Mouse (Mus musculus): ENCODE results near the gene Pank2. TPM values are rescaled to one million over a fixed set of nuclear protein-coding genes. Genes with fewer than 3 reads are reported as not detected.

Pank2 gene
- polyA plus RNA-seq, 1 experiment from 2014 or later, result 30.5 TPM

- Histone ChIP-seq H3K4me3 (peak overlapping the region; percentile 49), H3K4me2 (peak overlapping the region; percentile 72), H3K27me3 (no peaks in the 10 kb centered on the region), H3K36me3 (no peaks in the 10 kb centered on the region), H3K9ac (peak overlapping the region; percentile 65), H3K27ac (replicated peaks) (no peak overlapping the region), H3K4me1 (replicated peaks) (peaks cover 19% of the 10 kb centered on the region), H3K9me3 (no peaks in the 10 kb centered on the region)
- ATAC-seq (ENCODE audit: low read depth), result peak; percentile 42
- WGBS, result 13% methylated on average over 28 of the region's 28 CpGs
Measured at GRCm38 (mm10) chr2:131234127-131234650, 28.1 kb upstream of the Pank2 start.

GRCm38 (mm10) chr2:131234970-131235635 is 27.2 kb upstream of the Pank2 start:
- no peaks in the 10 kb centered on the region for H3K9me3 ChIP-seq
- WGBS, result 80% methylated on average over 7 of the region's 7 CpGs
- H3K4me3 ChIP-seq, result no peak overlapping the region
- peak overlapping the region; percentile 72 for H3K4me2 ChIP-seq
- peaks cover 19% of the 10 kb centered on the region for H3K4me1 ChIP-seq (replicated peaks)
- no peaks in the 10 kb centered on the region for H3K27me3 ChIP-seq
- no peak overlapping the region for H3K27ac ChIP-seq (replicated peaks)
- peak overlapping the region; percentile 65; the same call in 1 of the 2 replicates for H3K9ac ChIP-seq
- no peak for ATAC-seq (ENCODE audit: low read depth)
- H3K36me3 ChIP-seq, result no peaks in the 10 kb centered on the region

GRCm38 (mm10) chr2:131242180-131242579 is 20.1 kb upstream of the Pank2 start:
- no peak for ATAC-seq (ENCODE audit: low read depth)
- peaks cover 42% of the 10 kb centered on the region for H3K36me3 ChIP-seq
- no peaks in the 10 kb centered on the region for H3K9me3 ChIP-seq
- no peak overlapping the region for H3K4me2 ChIP-seq
- no peaks in the 10 kb centered on the region for H3K4me1 ChIP-seq (replicated peaks)
- H3K27me3 ChIP-seq, result no peaks in the 10 kb centered on the region
- H3K4me3 ChIP-seq, result no peak overlapping the region
- H3K9ac ChIP-seq, result no peak overlapping the region
- H3K27ac ChIP-seq (replicated peaks), result no peak overlapping the region

GRCm38 (mm10) chr2:131242929-131243328 is 19.4 kb upstream of the Pank2 start:
- Histone ChIP-seq H3K4me1 (replicated peaks) (no peaks in the 10 kb centered on the region), H3K27ac (replicated peaks) (no peak overlapping the region), H3K4me2 (no peak overlapping the region), H3K9me3 (no peaks in the 10 kb centered on the region), H3K36me3 (peaks cover 50% of the 10 kb centered on the region), H3K27me3 (no peaks in the 10 kb centered on the region), H3K9ac (no peak overlapping the region), H3K4me3 (no peak overlapping the region)
- no peak for ATAC-seq (ENCODE audit: low read depth)
- 89% methylated on average over 7 of the region's 7 CpGs for WGBS

GRCm38 (mm10) chr2:131253681-131254328 is 8.5 kb upstream of the Pank2 start:
- no peaks in the 10 kb centered on the region for H3K9me3 ChIP-seq
- H3K36me3 ChIP-seq, result no peaks in the 10 kb centered on the region
- no peak overlapping the region; the same call in 1 of the 2 replicates for H3K9ac ChIP-seq
- no peak overlapping the region for H3K4me2 ChIP-seq
- H3K27me3 ChIP-seq, result no peaks in the 10 kb centered on the region
- WGBS, result 19% methylated on average over 7 of the region's 7 CpGs
- ATAC-seq (ENCODE audit: low read depth), result peak; percentile 77; the same call in 1 of the 2 replicates
- no peak overlapping the region for H3K4me3 ChIP-seq
- H3K4me1 ChIP-seq (replicated peaks), result peaks cover 7% of the 10 kb centered on the region; the same call in 1 of the 2 replicates
- no peak overlapping the region for H3K27ac ChIP-seq (replicated peaks)

- WGBS, result 54% methylated on average over 2 of the region's 2 CpGs
- H3K27ac ChIP-seq (replicated peaks), result no peak overlapping the region
- peaks cover 7% of the 10 kb centered on the region; the same call in 1 of the 2 replicates for H3K4me1 ChIP-seq (replicated peaks)
- no peak overlapping the region for H3K9ac ChIP-seq
- no peak overlapping the region for H3K4me2 ChIP-seq
- H3K36me3 ChIP-seq, result no peaks in the 10 kb centered on the region
- no peak for ATAC-seq (ENCODE audit: low read depth)
- no peaks in the 10 kb centered on the region for H3K27me3 ChIP-seq
- H3K9me3 ChIP-seq, result no peaks in the 10 kb centered on the region
- no peak overlapping the region for H3K4me3 ChIP-seq
Measured at GRCm38 (mm10) chr2:131254329-131254713, 8.0 kb upstream of the Pank2 start.

- ATAC-seq (ENCODE audit: low read depth), result no peak
- no peaks in the 10 kb centered on the region for H3K36me3 ChIP-seq
- H3K27me3 ChIP-seq, result no peaks in the 10 kb centered on the region
- H3K9me3 ChIP-seq, result no peaks in the 10 kb centered on the region
- H3K4me1 ChIP-seq (replicated peaks), result peaks cover 10% of the 10 kb centered on the region; the same call in 1 of the 2 replicates
- no peak overlapping the region for H3K4me3 ChIP-seq
- H3K4me2 ChIP-seq, result no peak overlapping the region
- H3K9ac ChIP-seq, result no peak overlapping the region
- no peak overlapping the region for H3K27ac ChIP-seq (replicated peaks)
- 74% methylated on average over 3 of the region's 3 CpGs for WGBS
Measured at GRCm38 (mm10) chr2:131255738-131256137, 6.6 kb upstream of the Pank2 start.

GRCm38 (mm10) chr2:131258693-131259092 is 3.6 kb upstream of the Pank2 start:
- H3K4me3 ChIP-seq, result no peak overlapping the region
- no peak overlapping the region for H3K27ac ChIP-seq (replicated peaks)
- H3K4me1 ChIP-seq (replicated peaks), result peaks cover 26% of the 10 kb centered on the region
- ATAC-seq (ENCODE audit: low read depth), result no peak
- WGBS, result 85% methylated on average over 8 of the region's 8 CpGs
- H3K4me2 ChIP-seq, result no peak overlapping the region
- no peaks in the 10 kb centered on the region for H3K9me3 ChIP-seq
- H3K9ac ChIP-seq, result no peak overlapping the region
- no peaks in the 10 kb centered on the region for H3K36me3 ChIP-seq
- H3K27me3 ChIP-seq, result no peaks in the 10 kb centered on the region

GRCm38 (mm10) chr2:131260544-131261307 is 1.6 kb upstream of the Pank2 start:
- H3K27ac ChIP-seq (replicated peaks), result peak overlapping the region; percentile 99; the same call in 1 of the 2 replicates

GRCm38 (mm10) chr2:131261481-131262212 is 648 bp upstream of the Pank2 start:
- 7% methylated on average over 10 of the region's 10 CpGs for WGBS
- H3K4me1 ChIP-seq (replicated peaks), result peaks cover 44% of the 10 kb centered on the region
- ATAC-seq (ENCODE audit: low read depth), result peak; percentile 81
- peak overlapping the region; percentile 66 for H3K4me2 ChIP-seq
- peak overlapping the region; percentile 76 for H3K4me3 ChIP-seq
- H3K27ac ChIP-seq (replicated peaks), result peak overlapping the region; percentile 99
- no peaks in the 10 kb centered on the region for H3K36me3 ChIP-seq
- no peaks in the 10 kb centered on the region for H3K9me3 ChIP-seq
- H3K9ac ChIP-seq, result peak overlapping the region; percentile 81
- H3K27me3 ChIP-seq, result no peaks in the 10 kb centered on the region

More at GRCm38 (mm10) chr2:131260544-131261307, 1.6 kb upstream of the Pank2 start:
- Histone ChIP-seq H3K4me1 (replicated peaks) (peaks cover 37% of the 10 kb centered on the region), H3K4me3 (no peak overlapping the region), H3K36me3 (no peaks in the 10 kb centered on the region), H3K9ac (peak overlapping the region; percentile 81; the same call in 1 of the 2 replicates), H3K9me3 (no peaks in the 10 kb centered on the region), H3K4me2 (no peak overlapping the region), H3K27me3 (no peaks in the 10 kb centered on the region)
- WGBS, result 67% methylated on average over 9 of the region's 9 CpGs
- no peak for ATAC-seq (ENCODE audit: low read depth)

Measured in neural tube, embryonic 13.5 days (tissue).